Mouse (Mus musculus) left cerebral cortex, postnatal 25 days (tissue): Measurements from ENCODE around the gene Tspyl4. TPM values are rescaled to one million over a fixed set of nuclear protein-coding genes. Genes with fewer than 3 reads are reported as not detected.
A peak's percentile ranks its signal among the peaks of the same experiment; 100 is the strongest.

Experiments used
- DNase-seq, 2 experiments: peaks; one replicate each; pipeline ENCODE4 v3.0.0; 2022; ENCODE audit warnings: low spot score in 2 of 2, mixed read lengths in 1 of 2
- intact Hi-C: fragments of 180-260 bp; cut with DNase I; formaldehyde crosslinking; loops from one replicate; pipeline ENCODE4 v1.15.1; 2025
- total RNA-seq, 2 experiments: library from RNA; stranded (reverse); gene quantifications; 2 replicates each; pipeline ENCODE4 v1.2.3; 2021

The Tspyl4 gene
- total RNA-seq, 2 experiments from 2014 or later, result 369 to 379 TPM

DNA sequence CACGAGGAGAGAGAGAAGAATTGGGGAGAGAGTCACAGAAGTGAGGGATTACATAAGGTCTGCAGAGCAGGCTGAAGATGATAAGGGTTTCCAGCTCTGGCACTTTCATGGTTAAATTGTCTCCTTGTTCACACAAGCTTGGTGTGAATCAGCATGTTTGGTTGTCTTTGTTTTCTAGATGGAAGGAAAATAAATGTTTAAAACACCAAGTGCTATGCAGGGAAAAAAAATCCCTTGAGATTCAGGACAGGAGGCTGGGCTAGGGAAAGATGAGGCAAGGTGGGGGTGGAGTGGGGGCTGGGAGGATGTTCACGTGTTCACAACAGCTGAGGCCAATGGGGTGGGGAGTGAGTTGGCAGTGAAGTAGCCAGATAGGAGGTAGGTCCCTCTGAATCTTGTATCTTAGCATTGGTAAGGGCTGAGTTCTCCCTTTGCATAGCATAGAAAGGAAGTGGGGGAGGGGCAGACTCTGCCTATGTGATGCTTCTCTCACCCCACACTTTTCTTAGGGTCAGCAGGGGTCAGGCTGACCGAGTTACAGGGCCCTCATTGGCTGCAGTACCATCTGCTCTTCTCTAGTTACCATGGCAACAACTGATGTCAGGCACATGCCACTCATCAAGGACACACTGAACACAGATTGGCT, 19.5 kb downstream of the Tspyl4 start:
- peak; percentile 79 to 88 for DNase-seq
- intact Hi-C loops, result no loop called here

DNA sequence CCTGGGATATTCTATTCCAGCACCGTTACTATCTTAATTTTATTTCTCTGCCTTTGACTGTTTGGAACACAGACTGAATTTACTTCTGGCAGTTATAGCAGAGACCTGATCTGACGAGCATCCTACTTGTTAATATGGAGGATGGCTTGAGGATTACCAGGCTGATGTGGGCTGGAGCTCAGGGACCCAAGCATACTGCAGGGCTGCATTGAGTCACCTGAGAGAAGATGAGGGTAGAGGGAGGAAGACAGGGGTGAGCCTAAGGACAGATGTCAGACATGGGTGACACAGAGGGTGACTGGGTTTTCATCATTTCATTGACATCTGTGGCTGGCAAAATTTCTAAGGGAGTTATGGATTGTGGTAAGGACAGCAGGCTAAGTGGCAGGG, 20.0 kb downstream of the Tspyl4 start:
- intact Hi-C loops, result no loop called here
- no peak for DNase-seq

DNA sequence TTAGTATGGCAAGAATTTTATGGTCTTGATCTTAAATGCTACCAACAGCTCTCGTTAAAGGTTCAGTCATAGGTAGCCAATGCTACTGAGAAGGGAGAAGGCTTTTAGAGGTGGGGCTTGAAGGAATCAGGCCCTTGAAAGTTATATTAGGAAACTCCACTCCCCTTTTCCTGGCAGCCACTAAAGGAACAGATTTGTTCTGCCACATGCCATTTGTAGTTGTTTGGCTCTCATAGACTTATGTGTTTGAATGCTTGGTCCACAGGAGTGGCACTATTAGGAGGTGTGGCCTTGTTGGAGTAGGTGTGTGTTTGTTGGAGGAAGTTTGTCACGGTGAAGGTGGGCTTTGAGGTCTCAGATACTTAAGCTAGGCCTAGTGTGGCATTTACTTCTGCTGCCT, 23.6 kb downstream of the Tspyl4 start:
- intact Hi-C loops, result no loop called here

DNA sequence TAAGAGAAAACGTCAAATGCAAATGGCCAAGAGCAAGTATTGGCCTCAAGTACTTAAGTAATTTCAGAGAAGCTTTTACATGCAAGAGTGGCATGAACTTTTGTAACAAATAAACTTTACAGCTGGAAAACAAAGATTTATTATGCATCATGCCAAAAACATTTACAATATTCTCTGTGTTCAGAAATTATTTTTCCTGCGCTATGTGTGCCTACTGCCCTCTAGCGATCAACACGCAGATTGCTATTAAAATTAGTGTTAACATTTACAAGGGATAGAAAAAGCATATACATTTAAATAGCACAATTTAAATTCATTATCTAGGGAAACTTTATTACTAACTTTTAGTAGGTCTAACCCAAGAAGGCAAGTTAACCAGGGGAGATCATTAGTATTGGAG, 29.5 kb downstream of the Tspyl4 start:
- DNase-seq, result peak in 1 of 2 experiments; percentile 35

More for the DNA sequence above, 23.6 kb downstream of the Tspyl4 start:
- DNase-seq, result no peak

DNA sequence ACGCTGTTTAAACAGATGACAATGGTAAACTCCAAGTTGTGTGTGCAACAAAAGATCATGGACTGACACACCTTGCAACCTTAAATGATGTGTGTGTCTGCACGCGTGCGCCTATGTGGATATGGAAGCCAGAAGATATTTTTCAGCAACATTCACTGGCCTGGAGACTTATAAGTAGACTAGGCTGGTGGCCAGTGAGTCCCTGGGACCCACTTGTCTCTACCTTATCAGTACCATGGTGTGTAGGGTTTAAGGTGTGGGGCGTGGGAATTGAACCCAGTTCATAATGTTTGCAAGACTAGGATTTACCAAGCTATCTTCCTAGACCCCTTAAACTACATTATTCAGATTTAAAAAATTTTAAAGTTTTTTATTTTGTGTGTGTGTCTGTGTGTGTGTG, 29.9 kb downstream of the Tspyl4 start:
- DNase-seq, result no peak
- intact Hi-C loops, result loop anchor here (2.0 to 5.0 kb wide), 4 partner anchors 14 to 340 kb away; partner anchors contain the start of gene Tspyl1

More for the DNA sequence above, 29.5 kb downstream of the Tspyl4 start:
- intact Hi-C loops, result loop anchor here (2.0 to 5.0 kb wide), 4 partner anchors 14 to 340 kb away; partner anchors contain the start of gene Tspyl1

DNA sequence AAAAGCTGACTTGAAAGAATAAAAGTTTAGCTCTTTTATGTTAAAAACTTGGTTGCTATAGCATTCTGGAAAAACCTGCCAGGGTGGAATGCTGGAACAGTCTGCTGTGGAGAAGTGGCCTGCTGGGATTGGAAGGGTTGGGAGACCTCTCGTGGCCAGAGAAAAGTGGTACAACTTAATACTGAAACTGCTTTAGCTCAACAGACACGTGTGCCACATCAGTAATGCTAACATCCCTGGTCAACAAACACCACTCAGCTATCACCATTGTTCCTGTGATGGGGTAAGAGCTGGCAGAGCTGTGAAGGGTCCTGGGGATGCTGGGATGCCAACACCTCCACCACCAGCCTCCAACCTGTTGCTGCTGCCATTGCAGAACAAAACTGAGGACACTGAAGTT, 31.1 kb downstream of the Tspyl4 start:
- peak; percentile 55 to 67 for DNase-seq
- intact Hi-C loops, result loop anchor here (1.0 to 5.0 kb wide), 3 partner anchors 46 to 292 kb away; partner anchors contain the start of gene Tspyl1

DNA sequence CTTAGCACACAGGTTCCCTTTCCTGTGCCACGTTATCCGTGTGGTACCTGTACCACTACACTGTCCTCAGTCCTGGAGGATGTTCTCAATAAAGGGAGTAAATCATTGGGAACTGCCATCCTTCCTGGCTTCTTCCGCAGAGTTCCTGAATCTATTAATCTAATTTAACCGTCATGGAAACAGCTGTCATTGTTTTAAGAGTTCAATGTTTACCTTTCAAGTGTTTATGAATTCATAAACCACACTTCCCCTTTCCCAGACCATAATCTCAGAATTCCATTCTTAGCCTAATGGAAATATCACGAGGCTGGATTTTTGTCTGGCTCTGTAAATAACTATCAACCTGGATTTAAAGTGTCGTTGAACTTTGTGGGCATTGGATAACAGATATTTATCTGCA, 43.8 kb downstream of the Tspyl4 start:
- intact Hi-C loops, result no loop called here
- no peak for DNase-seq

DNA sequence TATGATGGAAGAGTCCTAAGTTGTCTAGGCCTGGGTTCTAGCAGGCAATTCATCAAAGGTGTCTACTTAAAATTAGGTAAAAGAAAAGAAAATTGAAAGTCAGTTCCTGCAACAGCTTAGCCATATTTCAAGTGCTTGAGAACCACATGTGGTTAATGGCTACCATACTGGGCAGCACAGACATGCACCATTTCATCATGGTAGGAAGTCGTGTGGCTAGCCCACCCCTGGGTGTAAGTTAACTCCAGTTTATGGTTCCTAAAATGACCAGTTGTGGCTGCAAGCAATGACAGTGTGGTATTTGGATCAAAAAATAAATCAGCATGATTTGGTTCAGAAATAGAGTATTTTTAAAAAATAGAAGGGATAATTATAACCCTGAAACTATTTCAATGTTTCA, 44.6 kb downstream of the Tspyl4 start:
- no peak for DNase-seq
- intact Hi-C loops, result no loop called here

Other genes with a start within 250 kb of the Tspyl4 start
- gene Calhm5, start 200.9 kb upstream of the Tspyl4 start, total RNA-seq, result 1 to 10 TPM; 2.2 to 2.9 TPM
- gene Calhm6, start 169.5 kb upstream of the Tspyl4 start, total RNA-seq, result under 1 TPM; 0.55 to 0.62 TPM
- 1 to 10 TPM; 5.4 to 6.2 TPM for gene Dse, start 89.7 kb upstream of the Tspyl4 start, total RNA-seq
- gene Tspyl1, start 15.3 kb upstream of the Tspyl4 start, total RNA-seq, result 100 to 1,000 TPM; 151 to 153 TPM
- gene Col10a1, start 92.5 kb downstream of the Tspyl4 start, total RNA-seq, result under 1 TPM; 0.73 to 0.92 TPM
- gene Nt5dc1, start 121.1 kb downstream of the Tspyl4 start, total RNA-seq, result 1 to 10 TPM; 2.5 to 2.7 TPM
- gene Frk, start 186.0 kb downstream of the Tspyl4 start, total RNA-seq, result under 1 TPM; 0.34 to 0.37 TPM